Mouse (Mus musculus) lung, postnatal 0 days (tissue): ENCODE data around the gene Hoxd10.

Experiments used
- CTCF ChIP-seq: IDR thresholded peaks from 2 replicates; pipeline ENCODE4 v1.5.1; 2016; ENCODE audit warnings: antibody characterized with exemption, mild to moderate bottlenecking
- EP300 ChIP-seq: IDR thresholded peaks from 2 replicates; pipeline ENCODE4 v1.6.1; 2016; ENCODE audit warnings: antibody characterized with exemption, mild to moderate bottlenecking, control low read depth

DNA sequence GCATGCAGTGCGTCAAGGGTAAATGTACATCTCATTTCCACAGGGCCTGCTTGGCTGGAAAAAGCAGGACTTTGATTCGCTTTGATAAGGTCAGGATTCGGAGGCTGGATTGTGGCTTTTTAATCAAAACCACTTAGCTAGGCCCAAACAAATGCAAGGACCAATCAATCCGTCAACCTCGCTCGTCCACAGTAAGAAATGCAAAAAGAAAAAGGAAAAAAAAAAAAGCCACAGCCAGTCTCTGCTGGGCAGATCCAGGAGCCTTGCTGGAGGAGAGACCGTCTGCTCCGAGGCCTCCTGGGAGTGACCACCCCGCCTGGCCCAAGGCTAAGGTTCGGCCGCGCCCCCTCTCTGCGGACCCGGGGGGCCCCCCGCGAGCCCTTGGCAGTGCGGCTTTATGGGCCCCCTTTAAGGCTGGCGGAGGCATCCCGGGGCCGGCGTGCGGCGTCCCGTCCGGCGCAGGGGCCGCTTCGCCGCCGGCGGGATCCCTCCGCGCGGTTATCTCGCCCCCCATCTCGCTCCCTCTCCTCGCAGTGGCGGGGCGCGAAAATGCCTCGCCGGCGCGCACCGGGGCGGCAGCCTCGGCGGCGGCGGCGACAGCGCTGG, 12.8 kb downstream of the Hoxd10 start, which contains the start of gene Hoxd8:
- TF ChIP-seq CTCF (no peak), EP300 (no peak)
